Mouse (Mus musculus): Measurements from ENCODE around the gene Polr2j.

- TF ChIP-seq CTCF (IDR thresholded peaks at IDR 0.05; ENCODE audit: extremely low read depth, insufficient read depth, low read length) = no peak
- TF ChIP-seq POLR2A (IDR thresholded peaks at IDR 0.05; ENCODE audit: extremely low read depth, insufficient read depth, low read length) = no peak
Measured at GRCm38 (mm10) chr5:136108486-136108885, 7.9 kb upstream of the Polr2j start.
